Mouse (Mus musculus) heart, embryonic 13.5 days (tissue): ENCODE measurements at regions not wholly inside any gene's neighbourhood (a gene's known extent, or its start where the extent isn't known, plus 50 kb on each side); places are given as distances from the start of the nearest gene placed in this dataset.
"Not testable (repeated sequence)": the region's sequence is repeated elsewhere in the genome, so short reads cannot be mapped to it uniquely, and the experiment has no call there.

ENCODE experiments used
- ATAC-seq: fragments of 200-750 bp; cut with Nextera tagmentation; 2 replicates; pipeline ENCODE4 v1.8.0; 2017; ENCODE audit warnings: moderate TSS enrichment; ENCODE audit not compliant: insufficient number of reproducible peaks, low FRiP score, low TSS enrichment; ENCODE audit errors: extremely low read depth
- H3K27ac ChIP-seq: fragments of 300-500 bp; sonication (generic); replicated peaks from 2 replicates; pipeline ENCODE4 v1.5.1; 2015; ENCODE audit warnings: moderate library complexity, mild to moderate bottlenecking, inconsistent platforms
- H3K27me3 ChIP-seq: fragments of 300-500 bp; sonication (generic); replicated peaks from 2 replicates; pipeline ENCODE4 v1.6.1; 2015; ENCODE audit warnings: mild to moderate bottlenecking, inconsistent platforms
- H3K36me3 ChIP-seq: fragments of 300-500 bp; sonication (generic); 2 replicates; pipeline ENCODE4 v1.6.1; 2015; ENCODE audit warnings: mild to moderate bottlenecking, inconsistent platforms
- H3K4me1 ChIP-seq: fragments of 300-500 bp; sonication (generic); 2 replicates; pipeline ENCODE4 v1.6.1; 2015; ENCODE audit warnings: inconsistent platforms
- H3K4me2 ChIP-seq: fragments of 300-500 bp; sonication (generic); 2 replicates; pipeline ENCODE4 v1.6.1; 2015; ENCODE audit warnings: inconsistent platforms, mild to moderate bottlenecking, moderate library complexity
- H3K4me3 ChIP-seq: fragments of 300-500 bp; sonication (generic); 2 replicates; pipeline ENCODE4 v1.5.1; 2015; ENCODE audit warnings: moderate library complexity, mild to moderate bottlenecking, inconsistent platforms
- H3K9ac ChIP-seq: fragments of 300-500 bp; sonication (generic); 2 replicates; pipeline ENCODE4 v1.6.1; 2015; ENCODE audit warnings: inconsistent platforms, mild to moderate bottlenecking, moderate library complexity
- H3K9me3 ChIP-seq: fragments of 300-500 bp; sonication (generic); 2 replicates; pipeline ENCODE4 v1.6.1; 2016; ENCODE audit warnings: inconsistent platforms
- WGBS: fragments of 180-500 bp; shearing (Covaris S2); methylation state at CpG from one replicate; pipeline ENCODE4 v1.1.7; 2015; ENCODE audit warnings: mixed read lengths; 5-methylcytosine and 5-hydroxymethylcytosine counted together

DNA sequence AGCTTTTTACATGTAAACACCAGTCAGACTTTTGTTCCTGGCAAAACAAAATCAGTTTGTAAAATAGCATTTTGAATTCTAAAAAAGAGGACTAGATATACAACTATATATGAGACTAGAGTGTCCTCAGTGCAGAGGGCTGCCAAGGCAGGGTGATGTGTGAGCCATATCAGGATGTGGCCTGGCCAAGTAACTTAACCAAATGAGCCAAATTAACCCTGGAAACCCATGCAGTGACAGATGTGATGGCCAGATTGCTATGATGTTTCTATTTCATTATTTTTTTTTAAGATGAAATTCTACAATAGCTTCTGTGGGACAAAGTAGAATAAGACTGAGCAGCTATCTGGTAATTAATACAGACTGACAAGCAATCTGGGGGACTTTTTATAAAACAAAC lies 181.8 kb downstream of the Nova1 start:
- Histone ChIP-seq H3K4me2 (no peak overlapping the region), H3K9me3 (no peaks in the 10 kb centered on the region), H3K4me3 (no peak overlapping the region), H3K27ac (no peak overlapping the region), H3K9ac (no peak overlapping the region), H3K27me3 (no peaks in the 10 kb centered on the region), H3K36me3 (no peaks in the 10 kb centered on the region), H3K4me1 (peaks cover 16% of the 10 kb centered on the region)
- no peak for ATAC-seq

DNA sequence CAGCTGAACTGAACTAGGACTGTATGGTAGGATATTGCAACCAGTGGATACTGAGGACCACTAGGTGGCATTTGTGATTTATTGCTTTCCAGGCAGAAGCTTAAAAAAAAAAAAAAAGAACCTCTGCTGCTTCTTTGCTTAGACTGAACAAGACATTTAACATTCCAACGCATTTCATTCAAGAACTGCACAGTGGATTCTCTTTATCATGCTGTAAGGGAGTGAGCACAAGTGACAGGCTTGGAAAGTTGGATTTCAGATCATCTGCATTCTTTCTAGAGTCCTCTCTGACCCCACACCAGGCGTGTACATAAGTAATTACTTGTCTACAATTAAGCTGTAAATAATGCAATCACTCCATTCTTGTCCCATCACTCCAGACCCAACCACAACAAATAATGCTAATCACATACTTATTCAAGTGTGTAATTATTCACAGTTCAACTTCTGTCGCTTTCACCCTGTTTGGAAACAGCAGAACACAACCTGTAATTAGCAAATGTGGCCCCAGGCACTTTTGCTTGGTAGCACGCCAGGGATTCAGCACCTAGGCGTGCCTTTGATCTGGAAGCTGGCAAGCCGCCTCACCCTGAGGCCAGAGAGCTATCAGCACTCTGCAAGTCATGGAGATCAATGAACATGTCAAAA lies 183.5 kb downstream of the Nova1 start:
- Histone ChIP-seq H3K9me3 (no peaks in the 10 kb centered on the region), H3K4me3 (no peak overlapping the region), H3K4me2 (peak overlapping the region; percentile 21), H3K36me3 (no peaks in the 10 kb centered on the region), H3K27me3 (no peaks in the 10 kb centered on the region), H3K9ac (no peak overlapping the region), H3K4me1 (peaks cover 16% of the 10 kb centered on the region), H3K27ac (no peak overlapping the region)
- 18% methylated on average over 6 of the region's 6 CpGs for WGBS
- ATAC-seq: no peak

DNA sequence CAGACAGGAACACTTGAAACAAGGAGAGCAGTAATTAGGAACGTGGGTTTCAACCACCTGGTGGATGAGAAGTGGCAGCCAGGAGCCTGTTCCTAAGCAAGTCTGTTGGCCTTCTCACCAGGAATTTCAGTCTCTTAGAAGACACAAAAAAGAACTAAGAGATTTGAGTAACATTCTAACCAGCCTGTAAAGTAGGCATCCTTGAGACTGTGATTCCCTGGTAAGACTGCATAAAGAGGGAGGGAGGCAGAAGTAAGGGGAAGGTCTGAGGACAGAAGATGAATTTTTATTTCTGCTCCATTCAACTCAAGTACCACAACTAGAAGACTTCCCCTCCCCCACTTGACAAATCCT lies 184.0 kb downstream of the Nova1 start:
- Histone ChIP-seq H3K9ac (no peak overlapping the region), H3K27me3 (no peaks in the 10 kb centered on the region), H3K27ac (no peak overlapping the region), H3K36me3 (no peaks in the 10 kb centered on the region), H3K4me3 (no peak overlapping the region), H3K4me2 (no peak overlapping the region), H3K9me3 (no peaks in the 10 kb centered on the region), H3K4me1 (peaks cover 16% of the 10 kb centered on the region)
- ATAC-seq: no peak
- 29% methylated on average over 1 of the region's 1 CpGs for WGBS

DNA sequence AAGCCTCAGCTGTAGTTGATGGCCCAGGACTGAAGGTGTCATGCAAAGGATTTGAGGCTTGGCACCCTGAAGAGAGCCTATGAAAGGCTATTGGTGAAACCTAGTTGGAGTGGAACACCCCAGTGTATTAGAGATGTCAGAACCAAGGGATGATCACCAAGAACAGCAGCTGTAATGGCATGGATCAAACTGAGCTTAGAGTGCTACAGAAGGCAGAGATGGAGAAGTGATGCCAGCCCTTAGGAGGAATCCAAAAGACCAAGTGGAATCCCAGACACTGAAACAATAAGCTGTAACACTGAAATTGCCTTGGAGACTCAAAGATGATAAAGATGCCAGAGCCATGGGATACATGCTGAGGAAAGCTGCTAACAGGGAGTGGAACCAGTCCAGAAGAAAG lies 186.3 kb downstream of the Nova1 start:
- not testable (repeated sequence) for H3K4me2 ChIP-seq, H3K27ac ChIP-seq, H3K36me3 ChIP-seq, H3K27me3 ChIP-seq, ATAC-seq, H3K9ac ChIP-seq, H3K4me3 ChIP-seq, H3K9me3 ChIP-seq
- H3K4me1 ChIP-seq: peaks cover 16% of the 10 kb centered on the region

DNA sequence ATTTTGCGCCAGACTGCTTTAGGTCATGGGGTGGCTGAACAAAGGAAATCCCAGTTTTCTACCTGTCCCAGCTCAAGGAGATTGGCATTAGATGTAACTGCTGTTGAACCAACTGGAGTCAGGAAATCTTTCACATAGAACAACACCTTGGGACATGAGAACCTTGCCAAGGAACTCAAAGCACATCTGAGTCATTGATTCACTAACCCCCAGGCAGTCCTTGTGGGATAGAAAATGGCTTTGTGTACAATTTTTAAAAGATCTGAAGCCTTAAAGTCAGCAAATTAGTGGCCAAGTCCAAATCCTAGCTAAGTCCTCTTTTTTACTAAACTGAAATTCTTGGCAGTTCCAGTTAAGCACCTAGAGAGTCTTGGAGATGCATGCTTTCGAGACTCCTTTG lies 191.4 kb downstream of the Nova1 start:
- 80% methylated on average over 2 of the region's 2 CpGs for WGBS
- no peaks in the 10 kb centered on the region for H3K36me3 ChIP-seq
- H3K4me3 ChIP-seq: no peak overlapping the region
- no peaks in the 10 kb centered on the region for H3K4me1 ChIP-seq
- ATAC-seq: no peak
- no peaks in the 10 kb centered on the region for H3K27me3 ChIP-seq
- H3K9ac ChIP-seq: no peak overlapping the region
- no peak overlapping the region for H3K4me2 ChIP-seq
- no peaks in the 10 kb centered on the region for H3K9me3 ChIP-seq
- no peak overlapping the region for H3K27ac ChIP-seq

DNA sequence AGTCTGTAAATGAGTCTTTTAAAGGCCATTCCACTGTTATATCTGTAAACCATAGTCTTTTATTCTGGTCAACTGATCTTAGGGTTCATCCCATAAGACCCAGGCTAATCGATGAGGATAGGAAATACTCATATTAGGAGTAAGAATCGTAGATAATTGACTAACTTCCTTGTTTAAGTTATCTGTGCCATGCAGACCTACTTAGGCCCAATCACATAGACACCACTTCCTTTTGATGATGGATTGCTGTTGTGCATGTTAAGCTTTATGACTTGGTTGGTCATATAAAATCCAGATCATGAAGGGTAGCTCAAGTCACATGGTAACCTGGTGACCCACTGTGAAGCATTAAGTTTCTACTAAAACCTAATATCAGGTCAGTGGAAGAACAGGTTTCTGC lies 207.3 kb downstream of the Nova1 start:
- Histone ChIP-seq H3K27ac (no peak overlapping the region), H3K9me3 (no peaks in the 10 kb centered on the region), H3K36me3 (no peaks in the 10 kb centered on the region), H3K4me1 (peaks cover 5% of the 10 kb centered on the region), H3K9ac (no peak overlapping the region), H3K4me3 (no peak overlapping the region), H3K27me3 (no peaks in the 10 kb centered on the region), H3K4me2 (no peak overlapping the region)
- WGBS: 77% methylated on average over 2 of the region's 2 CpGs
- ATAC-seq: no peak

DNA sequence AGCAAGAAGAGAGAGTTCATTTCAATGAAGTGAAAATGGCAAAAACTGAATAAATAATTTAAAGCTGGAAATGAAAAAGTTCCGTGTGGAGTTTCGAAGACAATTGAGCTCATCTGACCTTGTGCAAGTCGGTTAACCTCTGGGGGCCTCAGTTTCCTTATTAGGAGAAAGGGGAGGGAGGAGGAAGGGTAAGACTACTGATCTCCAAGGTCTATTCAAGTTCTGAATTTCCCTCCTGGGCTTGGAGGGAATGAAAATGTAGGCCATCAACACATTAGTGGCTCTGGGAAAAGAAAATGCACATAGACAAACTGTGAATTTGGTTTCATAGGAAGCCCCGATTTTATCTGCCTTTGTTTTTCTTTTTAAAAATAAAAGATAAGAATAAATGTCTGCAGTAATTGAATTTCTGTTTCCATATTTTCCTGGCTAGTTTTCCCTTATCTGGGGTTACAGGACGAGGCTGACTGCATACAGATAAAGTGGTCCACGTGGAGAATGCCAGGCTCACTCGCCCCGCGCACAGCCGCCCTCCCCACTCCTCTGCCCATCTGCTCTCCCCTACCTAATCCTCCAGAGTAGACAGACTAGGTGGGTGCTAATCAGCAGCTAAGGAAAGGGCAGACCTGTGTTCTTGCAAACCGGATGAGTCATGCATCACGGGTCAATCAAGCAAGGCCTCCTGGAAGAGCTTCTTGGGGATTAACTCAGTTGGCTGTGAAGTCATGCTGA lies 209.0 kb downstream of the Nova1 start:
- H3K4me3 ChIP-seq: no peak overlapping the region
- no peak overlapping the region for H3K27ac ChIP-seq
- ATAC-seq: no peak
- no peak overlapping the region for H3K4me2 ChIP-seq
- no peaks in the 10 kb centered on the region for H3K9me3 ChIP-seq
- no peak overlapping the region for H3K9ac ChIP-seq
- 25% methylated on average over 12 of the region's 12 CpGs for WGBS
- H3K4me1 ChIP-seq: peaks cover 5% of the 10 kb centered on the region
- H3K36me3 ChIP-seq: no peaks in the 10 kb centered on the region
- H3K27me3 ChIP-seq: no peaks in the 10 kb centered on the region

DNA sequence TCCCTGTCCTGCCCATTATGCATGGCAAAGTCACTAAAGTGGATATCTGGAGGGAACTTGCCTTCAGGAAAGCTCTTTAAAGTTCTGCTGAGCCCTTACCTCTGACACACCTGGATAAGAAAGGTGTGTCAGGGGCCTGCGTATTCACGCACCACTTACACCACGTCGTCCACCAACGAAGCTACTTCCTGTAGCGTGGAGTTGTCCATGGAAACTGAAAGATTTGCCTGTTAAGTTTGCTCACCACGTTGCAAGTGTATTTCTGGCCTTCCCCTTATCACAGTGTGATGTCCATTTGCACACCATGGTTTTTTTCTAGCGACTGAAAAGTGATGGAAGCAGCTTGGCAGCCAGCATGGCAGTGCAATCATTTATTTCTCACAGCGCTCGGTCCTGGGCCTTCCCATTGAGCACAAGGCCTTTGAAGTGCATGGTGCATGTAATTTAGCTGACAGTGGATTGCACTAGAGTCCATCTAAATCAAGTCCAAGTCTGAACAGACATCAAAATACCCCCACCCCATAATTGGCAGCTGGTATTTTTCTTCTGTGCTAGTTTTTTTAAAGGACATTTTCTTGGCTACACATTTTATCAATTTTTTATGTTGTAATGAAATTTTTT lies 210.3 kb downstream of the Nova1 start:
- Histone ChIP-seq H3K4me1 (peaks cover 5% of the 10 kb centered on the region), H3K4me3 (no peak overlapping the region)
- WGBS: 77% methylated on average over 10 of the region's 10 CpGs

DNA sequence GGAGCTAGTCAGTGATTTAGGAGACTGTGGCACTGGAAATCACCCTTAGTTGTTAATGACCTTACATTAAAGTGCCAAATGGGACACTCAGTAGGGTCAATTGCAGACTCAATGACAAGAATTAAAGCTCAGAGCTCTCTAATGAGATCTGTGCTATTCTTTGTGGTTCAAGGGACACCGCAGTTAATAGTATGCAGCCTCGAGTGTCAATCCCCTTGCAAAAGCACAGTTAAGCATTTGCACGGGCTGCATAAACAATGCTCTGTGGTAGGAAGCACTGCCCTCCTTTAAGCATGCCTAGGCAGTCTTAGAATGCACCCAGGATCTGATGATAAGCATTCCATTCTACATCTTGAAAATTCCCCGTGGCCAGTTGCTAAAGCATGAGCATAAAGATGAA lies 221.5 kb downstream of the Nova1 start:
- Histone ChIP-seq H3K4me2 (no peak overlapping the region), H3K27me3 (no peaks in the 10 kb centered on the region), H3K9me3 (no peaks in the 10 kb centered on the region), H3K27ac (no peak overlapping the region), H3K4me1 (no peaks in the 10 kb centered on the region), H3K9ac (no peak overlapping the region), H3K36me3 (no peaks in the 10 kb centered on the region), H3K4me3 (no peak overlapping the region)
- no peak for ATAC-seq
- 24% methylated on average over 4 of the region's 4 CpGs for WGBS

More for the DNA sequence above, 210.3 kb downstream of the Nova1 start:
- no peak for ATAC-seq
- Histone ChIP-seq H3K9ac (no peak overlapping the region), H3K9me3 (no peaks in the 10 kb centered on the region), H3K4me2 (no peak overlapping the region), H3K36me3 (no peaks in the 10 kb centered on the region), H3K27me3 (no peaks in the 10 kb centered on the region), H3K27ac (no peak overlapping the region)

DNA sequence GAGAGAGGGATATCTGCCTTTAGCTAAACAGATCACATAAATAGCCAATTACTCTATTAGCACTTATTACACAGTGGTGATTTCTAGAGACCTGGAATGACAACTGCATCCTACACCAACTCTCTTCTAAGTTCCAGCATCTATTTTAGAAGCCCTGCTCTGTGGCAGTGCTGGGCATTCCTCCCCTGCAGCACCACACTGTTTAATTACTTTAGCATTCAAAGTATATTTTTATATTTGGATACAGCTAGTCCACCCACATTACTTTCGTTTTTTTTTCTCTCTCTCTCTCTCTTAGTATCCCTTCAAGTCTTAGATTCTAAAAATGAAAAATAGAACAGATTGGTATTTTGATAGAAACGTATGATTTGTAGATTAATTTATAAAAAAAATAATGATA lies 250.1 kb downstream of the Nova1 start:
- 64% methylated on average over 2 of the region's 2 CpGs for WGBS
- H3K9me3 ChIP-seq: no peaks in the 10 kb centered on the region
- H3K4me2 ChIP-seq: no peak overlapping the region
- H3K4me1 ChIP-seq: no peaks in the 10 kb centered on the region
- no peaks in the 10 kb centered on the region for H3K36me3 ChIP-seq
- ATAC-seq: no peak
- no peak overlapping the region for H3K9ac ChIP-seq
- no peaks in the 10 kb centered on the region for H3K27me3 ChIP-seq
- no peak overlapping the region for H3K4me3 ChIP-seq
- no peak overlapping the region for H3K27ac ChIP-seq

DNA sequence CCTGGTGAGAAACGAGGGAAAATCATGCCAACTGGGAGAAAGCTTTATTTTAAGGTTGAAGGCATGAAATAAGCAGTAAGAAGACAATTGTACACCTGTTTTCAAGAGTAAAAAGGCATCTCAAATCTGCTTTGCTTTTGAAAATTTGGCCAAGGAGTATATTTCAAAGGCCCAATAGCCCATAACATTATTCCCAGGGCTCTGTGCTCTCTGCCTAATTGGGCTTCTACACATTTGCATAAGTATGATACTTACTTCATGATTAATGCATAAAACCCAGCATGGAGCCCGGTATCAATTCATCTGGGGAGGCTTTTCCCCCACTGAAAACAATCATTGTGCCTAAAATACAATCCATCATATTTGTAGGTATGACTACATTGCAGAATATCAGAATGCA lies 252.4 kb downstream of the Nova1 start:
- Histone ChIP-seq H3K4me1 (no peaks in the 10 kb centered on the region), H3K36me3 (no peaks in the 10 kb centered on the region), H3K9me3 (no peaks in the 10 kb centered on the region), H3K4me2 (no peak overlapping the region), H3K4me3 (no peak overlapping the region), H3K27ac (no peak overlapping the region), H3K27me3 (no peaks in the 10 kb centered on the region), H3K9ac (no peak overlapping the region)
- ATAC-seq: no peak
- 53% methylated on average over 2 of the region's 2 CpGs for WGBS

DNA sequence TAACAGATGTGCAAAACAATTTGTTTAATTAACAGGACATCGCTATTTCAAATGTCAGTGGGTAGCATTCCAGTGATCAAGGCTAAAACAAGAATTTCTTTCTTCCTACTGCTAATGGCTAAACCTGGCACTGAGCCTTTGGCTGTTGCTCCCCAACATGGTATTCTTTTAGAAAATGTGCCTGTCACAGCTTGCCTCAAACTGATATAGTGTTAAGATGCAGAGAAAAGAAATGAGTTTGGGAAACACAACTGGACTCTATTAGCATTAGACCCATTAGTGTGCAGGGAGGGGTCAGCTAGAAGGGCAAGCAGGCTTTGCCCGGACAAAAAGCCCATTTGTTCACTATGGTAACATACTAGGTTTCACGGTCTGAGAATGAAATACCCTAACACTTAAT lies 297.8 kb downstream of the Nova1 start:
- H3K4me2 ChIP-seq: no peak overlapping the region
- no peaks in the 10 kb centered on the region for H3K27me3 ChIP-seq
- H3K4me1 ChIP-seq: no peaks in the 10 kb centered on the region
- no peak overlapping the region for H3K27ac ChIP-seq
- H3K9ac ChIP-seq: no peak overlapping the region
- no peak for ATAC-seq
- WGBS: 76% methylated on average over 3 of the region's 3 CpGs
- H3K36me3 ChIP-seq: no peaks in the 10 kb centered on the region
- H3K9me3 ChIP-seq: no peaks in the 10 kb centered on the region
- no peak overlapping the region for H3K4me3 ChIP-seq
